Mouse (Mus musculus) E14TG2a.4 (cell line): ENCODE results near the gene Pdik1l.

ENCODE experiments used
- CTCF ChIP-seq: conservative IDR thresholded peaks from 2 replicates; pipeline ENCODE4 v1.5.1; 2014; ENCODE audit warnings: low read length
- NANOG ChIP-seq: IDR thresholded peaks from 2 replicates; pipeline ENCODE4 v1.6.1; 2014; ENCODE audit warnings: borderline replicate concordance, low read length, mixed read lengths
- POU5F1 ChIP-seq: IDR thresholded peaks from 2 replicates; pipeline ENCODE4 v1.6.1; 2014; ENCODE audit warnings: low read length, borderline replicate concordance

GRCm38 (mm10) chr4:134314081-134314655 is 26.5 kb upstream of the Pdik1l start:
- TF ChIP-seq CTCF (no peak), NANOG (no peak), POU5F1 (no peak)
